Mouse (Mus musculus) frontal cortex, postnatal 25 days (tissue): Measurements from ENCODE around the gene Pde6g.

Experiments
- DNase-seq, 2 experiments: peaks; one replicate each; pipeline ENCODE4 v3.0.0; 2022; ENCODE audit warnings: low spot score in 2 of 2

Pde6g gene

DNA sequence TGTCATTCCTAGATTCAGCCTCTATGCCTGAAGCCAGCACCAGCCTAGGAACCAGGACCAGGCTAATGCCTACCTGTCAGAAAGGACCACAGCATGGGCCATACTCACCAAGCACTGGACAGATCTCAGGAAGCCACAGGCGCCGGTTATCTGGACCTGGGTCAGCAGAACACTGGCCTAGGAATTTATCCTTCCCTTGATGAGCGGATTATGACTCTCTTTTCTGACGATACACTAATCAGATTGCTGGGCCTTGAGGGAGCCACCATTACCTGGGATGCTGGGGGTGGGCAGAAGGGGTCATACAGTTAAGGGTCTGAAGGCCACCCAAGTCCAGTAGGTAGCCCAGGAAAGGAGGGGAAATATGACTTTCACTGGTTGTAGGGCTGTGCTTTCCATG lies at the start of gene Pde6g:
TSS of gene Pde6g (minus strand) at position 195 of the 400 bp plus-strand sequence.
- no peak for DNase-seq

DNA sequence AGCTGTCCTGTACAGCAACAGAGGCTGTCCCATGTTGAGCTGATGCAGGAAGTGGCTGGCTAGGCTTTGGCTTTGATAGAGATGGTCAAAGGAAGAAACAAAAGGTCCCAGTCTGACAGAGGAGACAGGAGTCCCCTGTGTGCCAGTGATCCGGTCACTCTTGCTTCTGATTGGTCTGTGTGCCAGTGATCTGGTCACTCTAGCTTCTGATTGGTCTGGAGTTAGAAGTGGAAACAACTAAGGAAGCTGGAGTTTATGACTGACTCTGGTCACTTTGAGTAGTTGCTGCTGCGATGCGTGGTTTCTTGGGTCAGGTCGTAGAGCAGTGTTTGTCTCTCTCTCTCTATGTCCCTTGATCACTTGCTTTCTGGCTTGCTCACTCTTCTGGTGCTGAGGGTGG lies 48.4 kb upstream of the Pde6g start:
- no peak for DNase-seq

DNA sequence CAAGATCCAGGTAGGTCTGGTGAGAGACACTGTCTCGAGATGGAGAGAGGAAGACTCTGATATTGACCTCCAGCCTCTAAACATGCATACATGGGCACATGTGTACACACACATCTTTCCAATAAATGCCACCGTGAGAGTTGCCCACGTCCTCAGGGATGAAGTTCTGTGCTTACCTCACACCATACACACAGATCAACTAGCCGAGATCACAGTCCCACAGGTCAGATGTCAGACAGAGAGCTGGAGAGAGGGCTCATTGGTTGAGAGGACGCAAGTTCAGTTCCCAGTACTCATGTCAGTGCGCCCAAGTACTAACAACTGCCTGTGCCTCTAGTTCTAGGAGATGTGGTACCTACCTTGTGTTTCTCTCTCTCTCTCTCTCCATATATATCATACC lies 47.7 kb upstream of the Pde6g start:
- DNase-seq: no peak

DNA sequence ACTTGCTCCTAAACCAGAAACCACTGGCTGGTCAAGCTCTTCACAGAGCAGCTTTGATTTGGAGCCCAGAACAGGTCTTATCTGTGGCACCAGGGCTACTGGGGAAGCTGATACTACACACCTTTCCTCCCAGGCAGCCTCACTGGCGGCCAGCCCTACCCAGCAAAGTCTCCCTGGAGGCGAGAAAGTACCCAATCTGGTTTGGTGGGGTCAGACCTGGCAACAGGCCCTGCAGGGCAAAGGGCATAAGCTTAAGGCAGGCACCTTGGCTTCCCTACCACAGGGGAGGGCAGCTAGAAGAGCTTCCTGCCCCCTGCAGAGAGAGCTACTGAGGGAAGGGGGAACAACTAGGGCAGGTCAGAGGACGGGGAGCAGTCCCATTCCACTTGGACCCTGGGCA lies 47.1 kb upstream of the Pde6g start:
- no peak for DNase-seq

DNA sequence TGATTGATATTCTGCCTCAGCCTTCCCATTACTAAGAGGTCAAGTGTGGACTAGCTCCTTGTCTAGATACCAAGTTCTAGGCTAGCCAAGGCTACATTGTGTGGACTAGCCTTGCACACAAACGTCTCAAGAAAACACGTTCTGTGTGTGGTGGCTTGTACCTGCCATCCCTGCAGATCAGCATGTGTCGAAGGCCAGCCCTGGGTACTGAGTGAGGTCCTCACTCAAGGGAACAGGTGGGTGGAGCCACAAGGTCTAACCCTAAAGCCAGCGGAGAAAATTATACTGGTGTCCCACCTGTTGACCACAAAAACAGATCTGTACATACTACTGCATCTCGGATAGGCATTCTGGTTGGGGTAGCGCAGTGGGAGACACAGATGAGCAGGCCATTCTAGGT lies 46.6 kb upstream of the Pde6g start:
- DNase-seq: no peak

- no peak for DNase-seq
These were observed 45.6 kb upstream of the Pde6g start for GRCm38 (mm10) chr11:120498891-120499290.

DNA sequence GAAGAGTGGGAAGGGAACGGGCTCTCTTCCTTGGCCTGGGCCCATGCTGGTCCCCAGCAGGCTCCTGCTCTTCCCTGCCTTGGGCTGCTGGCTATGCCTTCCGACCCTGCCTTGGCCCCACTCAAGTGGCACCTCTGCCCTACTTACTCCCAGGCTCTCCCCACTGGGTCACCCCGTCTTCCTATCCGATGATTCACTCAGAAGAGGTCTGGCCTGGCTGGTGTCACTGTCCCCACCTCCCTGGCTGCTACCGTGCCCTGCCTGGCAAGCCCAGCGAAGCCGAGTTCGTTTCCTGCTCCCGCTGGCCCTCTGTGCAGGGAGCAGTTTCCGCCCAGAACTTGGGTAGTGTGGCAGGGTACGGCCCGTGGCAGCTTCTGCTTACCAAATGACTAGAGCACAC lies 44.9 kb upstream of the Pde6g start:
- DNase-seq: no peak

- no peak for DNase-seq
These were observed 44.1 kb upstream of the Pde6g start for GRCm38 (mm10) chr11:120497436-120497835.

DNA sequence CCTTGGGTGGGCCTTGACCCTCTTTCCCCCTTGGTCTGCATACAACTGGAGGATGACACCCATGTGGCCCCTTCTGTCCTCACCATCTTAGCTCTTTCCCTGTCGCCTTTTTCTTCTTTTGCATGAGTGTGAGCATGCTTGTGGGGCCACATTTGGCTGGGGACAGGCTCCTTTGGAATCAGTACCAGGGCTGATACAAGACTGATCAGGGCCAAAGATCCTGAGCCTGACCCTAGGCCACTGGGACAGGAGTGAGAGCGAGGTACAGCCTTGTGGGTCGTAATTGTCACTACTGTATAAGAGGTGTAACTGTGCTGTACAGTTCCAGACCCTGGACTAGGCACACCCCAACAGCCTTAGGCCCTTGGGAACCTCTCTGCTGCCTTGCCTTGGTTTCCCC lies 40.6 kb upstream of the Pde6g start:
- DNase-seq: no peak

DNA sequence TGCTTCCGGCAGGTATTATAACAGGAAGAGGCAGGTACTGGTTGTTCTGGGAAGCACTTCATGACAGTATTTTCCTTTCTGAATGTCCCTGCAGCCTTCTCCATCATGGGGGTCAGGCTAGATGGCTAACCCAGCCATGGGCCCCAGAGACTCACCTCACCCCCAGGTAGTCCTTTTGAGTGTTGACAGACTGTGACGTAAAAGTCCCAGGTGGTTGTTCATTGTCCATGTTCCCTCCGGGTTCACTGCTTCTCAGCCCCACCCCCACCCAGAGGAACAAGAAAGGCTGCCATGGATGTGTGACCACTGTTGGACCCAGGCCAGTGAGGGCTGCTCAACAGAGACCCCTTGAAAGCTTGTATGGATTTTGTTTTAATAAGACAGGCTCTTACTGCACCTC lies 40.1 kb upstream of the Pde6g start:
- DNase-seq: no peak

GRCm38 (mm10) chr11:120492878-120493203 lies 39.5 kb upstream of the Pde6g start:
- no peak for DNase-seq

GRCm38 (mm10) chr11:120492024-120492877 lies 39.0 kb upstream of the Pde6g start:
- DNase-seq: no peak

GRCm38 (mm10) chr11:120491317-120492023 lies 38.2 kb upstream of the Pde6g start, which contains the start of gene Slc25a10:
TSS of gene Slc25a10 (plus strand) at chr11:120491840.
- DNase-seq: peak; percentile 61 to 68

GRCm38 (mm10) chr11:120490291-120491046 lies 37.2 kb upstream of the Pde6g start:
- DNase-seq: no peak

DNA sequence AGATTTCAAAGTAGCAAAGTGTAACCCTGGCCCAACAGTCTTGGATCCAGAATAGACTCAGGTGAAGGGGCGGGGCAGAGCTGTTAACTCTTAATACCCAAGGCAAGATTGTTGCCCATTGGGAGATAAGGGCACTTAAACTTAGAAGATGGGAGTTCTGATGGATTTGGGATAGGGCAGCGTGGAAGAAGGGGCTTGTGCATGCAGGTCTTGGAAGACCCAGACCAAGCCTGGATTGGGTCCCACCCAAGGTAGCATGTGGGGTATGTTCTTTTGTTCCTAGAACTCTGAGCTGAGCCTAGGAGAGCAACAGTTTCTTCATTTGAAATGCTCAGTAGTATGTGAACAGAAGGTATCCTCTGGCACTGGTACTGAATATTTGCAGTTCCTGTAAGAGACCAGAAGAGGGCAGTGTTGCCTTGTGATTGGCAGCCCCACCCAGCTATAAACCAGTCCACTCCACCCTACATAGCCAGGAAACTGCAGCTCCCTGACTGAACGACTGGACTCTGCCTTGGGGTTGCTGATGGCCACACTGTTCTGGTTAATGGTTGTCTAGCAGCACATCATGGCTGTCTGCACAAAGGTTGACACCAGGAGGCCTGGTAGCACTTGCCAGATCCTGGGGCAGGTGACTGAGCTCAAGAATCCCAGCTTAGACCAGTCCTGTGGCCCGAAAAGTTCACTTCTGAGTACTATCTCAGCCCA lies 35.9 kb upstream of the Pde6g start:
- peak in 1 of 2 experiments; percentile 43 for DNase-seq

DNA sequence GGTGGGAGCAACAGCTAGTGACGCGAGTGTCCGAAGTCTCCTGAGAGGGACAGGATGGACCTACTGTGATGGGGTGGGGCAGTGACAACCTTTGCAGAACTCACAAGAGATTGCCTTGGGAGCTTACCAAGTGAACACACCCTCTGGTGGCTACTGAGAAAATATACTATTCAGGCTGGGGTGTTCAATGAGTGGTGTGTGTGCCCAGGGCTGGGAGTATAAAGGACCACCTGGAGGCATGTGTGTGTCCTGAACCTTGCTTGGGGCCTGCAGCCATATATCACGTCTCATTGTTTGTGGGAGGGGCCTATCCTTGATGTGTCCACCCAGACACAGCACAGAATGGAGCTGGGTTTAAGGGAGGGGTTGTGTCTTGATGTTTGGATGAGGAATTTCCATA lies 35.2 kb upstream of the Pde6g start:
- DNase-seq: no peak

GRCm38 (mm10) chr11:120485251-120485650 lies 32.0 kb upstream of the Pde6g start:
- DNase-seq: no peak

GRCm38 (mm10) chr11:120484265-120484981 lies 31.1 kb upstream of the Pde6g start, which contains the start of gene Mrpl12:
TSS of gene Mrpl12 (plus strand) at chr11:120484613.
- DNase-seq: peak; percentile 70 to 84

- DNase-seq: no peak
These were observed 30.2 kb upstream of the Pde6g start for GRCm38 (mm10) chr11:120483448-120483934.

DNA sequence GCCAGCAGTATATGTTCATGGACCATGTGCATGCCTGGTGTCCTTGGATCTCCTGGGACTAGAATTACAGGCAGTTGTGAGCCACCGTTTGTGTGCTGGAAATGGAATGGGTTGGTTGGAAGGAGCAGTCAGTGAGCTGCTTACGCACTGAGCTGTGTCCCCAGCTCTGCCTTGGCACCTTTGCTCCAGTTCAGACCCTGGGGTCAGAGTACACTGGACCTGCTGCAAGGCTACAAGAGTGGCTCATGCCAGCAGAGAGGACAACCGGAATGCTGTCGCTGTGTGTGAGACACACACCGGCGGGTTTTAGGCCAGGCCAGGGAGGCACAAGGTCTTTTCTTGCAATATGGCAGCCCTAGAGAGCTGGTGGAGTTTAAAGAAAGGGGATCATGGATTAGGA lies 18.8 kb upstream of the Pde6g start:
- DNase-seq: no peak

- DNase-seq: no peak
These were observed 14.4 kb upstream of the Pde6g start for GRCm38 (mm10) chr11:120467736-120468092.
